Mouse (Mus musculus) embryonic facial prominence, embryonic 10.5 days (tissue): ENCODE measurements at regions not wholly inside any gene's neighbourhood (a gene's known extent, or its start where the extent isn't known, plus 50 kb on each side); places are given as distances from the start of the nearest gene placed in this dataset.

Experiments
- DNase-seq: peaks from one replicate; pipeline ENCODE4 v3.0.0-alpha.2; 2017; ENCODE audit warnings: low spot score
- H3K27ac ChIP-seq: fragments of 300-500 bp; sonication (generic); replicated peaks from 2 replicates; pipeline ENCODE4 v1.5.1; 2016; ENCODE audit warnings: mild to moderate bottlenecking
- H3K27me3 ChIP-seq: fragments of 300-500 bp; sonication (generic); replicated peaks from 2 replicates; pipeline ENCODE4 v1.6.1; 2016; ENCODE audit warnings: low read depth, mild to moderate bottlenecking; ENCODE audit not compliant: poor library complexity, severe bottlenecking
- H3K36me3 ChIP-seq: fragments of 300-500 bp; sonication (generic); replicated peaks from 2 replicates; pipeline ENCODE4 v1.6.1; 2016; ENCODE audit warnings: mild to moderate bottlenecking, moderate library complexity
- H3K4me1 ChIP-seq: fragments of 300-500 bp; sonication (generic); 2 replicates; pipeline ENCODE4 v1.6.1; 2016
- H3K4me3 ChIP-seq: fragments of 300-500 bp; sonication (generic); 2 replicates; pipeline ENCODE4 v1.5.1; 2016; ENCODE audit warnings: mild to moderate bottlenecking, moderate library complexity
- H3K9me3 ChIP-seq: fragments of 300-500 bp; sonication (generic); 2 replicates; pipeline ENCODE4 v1.6.1; 2016; ENCODE audit warnings: mild to moderate bottlenecking
- WGBS: fragments of 180-500 bp; shearing (Covaris S2); methylation state at CpG from one replicate; pipeline ENCODE4 v1.1.7; 2016; 5-methylcytosine and 5-hydroxymethylcytosine counted together

DNA sequence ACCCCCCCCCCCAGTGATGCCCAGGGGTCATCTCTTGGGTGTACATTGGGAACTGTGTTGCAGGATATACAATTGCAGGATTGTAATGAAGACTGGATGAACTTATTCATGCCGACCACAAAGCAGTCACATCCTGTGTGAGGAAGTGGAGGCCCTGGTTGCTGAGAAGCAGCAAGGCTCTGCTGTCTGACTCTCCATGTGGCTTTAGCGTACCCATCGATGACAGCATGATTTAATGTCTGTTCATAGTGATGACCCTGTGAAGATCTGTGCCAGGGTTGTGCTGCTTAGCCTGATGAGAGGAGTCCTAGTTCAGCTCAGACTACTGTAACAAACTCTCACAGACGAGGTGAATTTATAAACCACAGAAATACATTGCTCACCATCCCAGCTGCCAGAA is 159.7 kb downstream of the Katnal1 start:
- Histone ChIP-seq H3K27me3 (no peaks in the 10 kb centered on the region), H3K4me3 (no peak overlapping the region), H3K27ac (no peak overlapping the region), H3K9me3 (no peaks in the 10 kb centered on the region), H3K36me3 (no peaks in the 10 kb centered on the region), H3K4me1 (peaks cover 17% of the 10 kb centered on the region)
- 80% methylated on average over 4 of the region's 4 CpGs for WGBS
- no peak for DNase-seq

DNA sequence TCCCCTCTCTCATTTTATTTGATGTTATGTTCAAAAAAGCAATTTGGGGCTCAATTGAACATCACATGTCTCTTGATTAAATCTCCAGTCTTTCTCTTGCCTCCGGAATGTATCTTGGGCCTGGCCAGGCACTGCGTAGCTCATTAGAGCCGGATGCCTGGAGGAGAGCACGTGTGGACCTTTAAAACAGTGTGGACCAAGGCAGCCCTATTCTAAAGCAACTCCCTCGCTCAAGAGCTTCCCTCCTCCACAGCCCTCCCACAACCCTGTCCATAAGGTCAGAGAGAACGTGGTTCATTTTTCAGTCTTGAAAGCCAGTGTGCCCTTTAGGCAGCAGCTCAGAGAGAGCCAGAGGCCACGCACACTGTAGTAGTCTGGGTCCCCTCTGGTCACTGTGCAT is 160.8 kb downstream of the Katnal1 start:
- peaks cover 13% of the 10 kb centered on the region for H3K4me1 ChIP-seq
- WGBS = 74% methylated on average over 7 of the region's 7 CpGs
- H3K4me3 ChIP-seq = no peak overlapping the region
- H3K9me3 ChIP-seq = no peaks in the 10 kb centered on the region
- no peaks in the 10 kb centered on the region for H3K27me3 ChIP-seq
- no peaks in the 10 kb centered on the region for H3K36me3 ChIP-seq
- no peak for DNase-seq
- H3K27ac ChIP-seq = no peak overlapping the region; the same call in 1 of the 2 replicates

GRCm38 (mm10) chr5:148765993-148766392 is 163.1 kb downstream of the Katnal1 start:
- DNase-seq = no peak
- 96% methylated on average over 7 of the region's 7 CpGs for WGBS
- Histone ChIP-seq H3K4me3 (no peak overlapping the region), H3K27me3 (no peaks in the 10 kb centered on the region), H3K36me3 (no peaks in the 10 kb centered on the region), H3K27ac (no peak overlapping the region), H3K4me1 (peaks cover 12% of the 10 kb centered on the region), H3K9me3 (no peaks in the 10 kb centered on the region)

DNA sequence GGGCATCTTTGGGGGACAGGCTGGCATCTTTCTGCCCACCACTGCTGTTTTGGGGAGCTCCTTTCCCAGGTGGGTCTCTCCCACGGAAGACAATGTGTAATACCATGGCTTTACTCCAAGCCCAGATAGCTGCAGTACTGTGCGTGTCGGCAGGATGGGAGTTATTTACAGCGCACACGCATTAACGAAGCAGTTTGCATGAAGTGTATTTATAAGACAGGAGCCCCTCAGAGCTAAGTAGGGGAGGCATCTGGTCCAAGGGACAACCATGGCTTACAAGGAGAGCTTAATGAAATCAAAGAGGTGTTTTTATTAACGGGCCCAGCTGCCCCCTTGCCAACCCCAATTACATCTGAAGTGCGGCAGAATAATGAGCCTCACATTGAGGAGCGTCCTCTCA is 169.0 kb downstream of the Katnal1 start:
- peak overlapping the region; percentile 19; the same call in 1 of the 2 replicates for H3K27ac ChIP-seq
- 75% methylated on average over 9 of the region's 9 CpGs for WGBS
- no peak for DNase-seq

DNA sequence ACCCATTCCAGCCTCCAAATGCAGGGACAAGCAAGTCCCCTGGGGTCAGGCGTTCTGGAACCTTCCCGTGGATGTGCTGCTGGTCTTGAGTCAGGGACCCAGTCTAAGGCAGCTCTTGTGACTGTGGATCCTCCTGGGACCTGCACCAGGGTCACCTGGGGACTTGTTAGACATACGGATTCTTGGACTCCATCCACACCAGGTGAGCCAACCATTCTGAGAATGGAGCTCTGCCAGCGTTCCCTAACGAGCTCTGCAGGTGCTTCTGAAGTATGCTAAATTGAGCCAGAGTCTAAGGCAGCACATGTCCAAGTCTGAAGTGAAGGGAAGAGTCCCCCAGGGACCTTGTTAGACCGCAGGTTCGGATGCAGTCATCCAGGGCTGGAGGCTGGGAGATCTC is 170.3 kb downstream of the Katnal1 start:
- DNase-seq = no peak

More for the DNA sequence above, 169.0 kb downstream of the Katnal1 start:
- Histone ChIP-seq H3K27me3 (no peaks in the 10 kb centered on the region), H3K9me3 (peaks cover 5% of the 10 kb centered on the region; the same call in 1 of the 2 replicates), H3K4me1 (peaks cover 41% of the 10 kb centered on the region), H3K4me3 (no peak overlapping the region), H3K36me3 (no peaks in the 10 kb centered on the region)

GRCm38 (mm10) chr5:148757715-148758114 is 171.4 kb downstream of the Katnal1 start:
- peak overlapping the region; percentile 60; the same call in 1 of the 2 replicates for H3K27ac ChIP-seq
- peaks cover 5% of the 10 kb centered on the region; the same call in 1 of the 2 replicates for H3K9me3 ChIP-seq
- no peak overlapping the region for H3K4me3 ChIP-seq
- H3K36me3 ChIP-seq = no peaks in the 10 kb centered on the region
- DNase-seq = no peak
- peaks cover 45% of the 10 kb centered on the region for H3K4me1 ChIP-seq
- WGBS = 72% methylated on average over 5 of the region's 5 CpGs
- H3K27me3 ChIP-seq = no peaks in the 10 kb centered on the region

More for the DNA sequence above, 170.3 kb downstream of the Katnal1 start:
- no peak overlapping the region for H3K27ac ChIP-seq
- H3K36me3 ChIP-seq = no peaks in the 10 kb centered on the region
- no peak overlapping the region for H3K4me3 ChIP-seq
- peaks cover 45% of the 10 kb centered on the region for H3K4me1 ChIP-seq
- peaks cover 5% of the 10 kb centered on the region; the same call in 1 of the 2 replicates for H3K9me3 ChIP-seq
- H3K27me3 ChIP-seq = no peaks in the 10 kb centered on the region
- 79% methylated on average over 7 of the region's 7 CpGs for WGBS

DNA sequence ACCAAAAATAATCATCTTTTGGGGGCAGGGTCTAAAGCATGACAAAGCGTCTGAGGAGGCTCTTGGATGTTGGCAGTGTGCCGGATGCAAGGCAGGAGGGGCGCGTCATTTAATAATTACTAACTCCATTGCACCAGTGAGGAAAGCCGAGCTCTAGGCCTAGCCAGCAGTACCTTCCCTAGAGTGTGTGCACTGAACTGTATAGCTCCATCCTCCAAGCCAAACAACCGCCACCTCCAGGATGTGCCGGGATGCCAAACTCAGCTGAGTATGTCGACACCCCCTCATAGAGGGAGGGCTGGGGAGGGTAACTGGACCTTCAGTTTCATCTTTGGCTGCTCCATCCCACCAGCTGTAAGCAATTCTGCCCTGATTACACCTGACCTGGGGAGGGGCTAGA is 171.9 kb downstream of the Katnal1 start:
- 55% methylated on average over 8 of the region's 8 CpGs for WGBS
- DNase-seq = peak; percentile 66
- H3K27ac ChIP-seq = peak overlapping the region; percentile 27; the same call in 1 of the 2 replicates

DNA sequence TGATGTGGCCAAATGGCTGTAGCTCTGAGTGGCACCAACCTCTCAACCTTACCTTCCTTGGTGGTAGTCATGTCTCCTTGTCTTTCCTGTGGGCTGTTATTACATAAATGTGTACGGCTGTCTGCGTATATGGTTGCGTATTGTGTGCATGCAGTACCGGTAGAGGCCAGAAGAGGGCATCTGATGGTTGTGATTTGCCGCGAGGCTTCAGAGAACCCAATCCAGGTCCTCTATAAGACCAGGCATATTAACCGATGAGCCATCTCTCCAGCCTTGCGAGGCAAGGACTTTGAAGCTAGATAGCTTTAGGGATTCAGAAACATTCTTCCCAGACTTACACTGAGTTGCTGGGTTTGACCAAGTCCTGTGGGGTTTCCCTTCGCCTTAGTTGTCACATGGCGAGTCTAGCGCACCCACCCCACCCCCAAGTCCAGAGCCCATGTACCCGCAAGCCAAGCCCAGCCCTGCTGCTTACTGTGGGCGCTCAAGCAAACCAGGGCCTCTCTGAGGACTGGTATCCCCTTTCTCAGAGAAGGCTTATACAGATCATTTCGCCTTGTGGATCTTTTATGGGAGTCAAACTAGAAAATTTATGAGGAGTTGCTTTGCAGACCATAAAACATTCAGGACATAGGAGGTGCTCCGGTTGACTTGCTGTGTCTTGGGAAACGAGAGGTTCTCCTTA is 172.7 kb downstream of the Katnal1 start:
- H3K36me3 ChIP-seq = no peaks in the 10 kb centered on the region
- DNase-seq = peak; percentile 37
- no peaks in the 10 kb centered on the region for H3K27me3 ChIP-seq
- no peak overlapping the region for H3K4me3 ChIP-seq
- peak overlapping the region; percentile 27; the same call in 1 of the 2 replicates for H3K27ac ChIP-seq
- peaks cover 5% of the 10 kb centered on the region; the same call in 1 of the 2 replicates for H3K9me3 ChIP-seq
- H3K4me1 ChIP-seq = peaks cover 45% of the 10 kb centered on the region
- whole genome bisulfite sequencing = 86% methylated on average over 16 of the region's 16 CpGs

More for the DNA sequence above, 171.9 kb downstream of the Katnal1 start:
- peaks cover 5% of the 10 kb centered on the region; the same call in 1 of the 2 replicates for H3K9me3 ChIP-seq
- no peak overlapping the region for H3K4me3 ChIP-seq
- H3K27me3 ChIP-seq = no peaks in the 10 kb centered on the region
- peaks cover 45% of the 10 kb centered on the region for H3K4me1 ChIP-seq
- H3K36me3 ChIP-seq = no peaks in the 10 kb centered on the region

- H3K4me3 ChIP-seq = no peak overlapping the region
- H3K9me3 ChIP-seq = peaks cover 5% of the 10 kb centered on the region; the same call in 1 of the 2 replicates
- no peak overlapping the region for H3K27ac ChIP-seq
- H3K27me3 ChIP-seq = no peaks in the 10 kb centered on the region
- DNase-seq = no peak
- H3K36me3 ChIP-seq = no peaks in the 10 kb centered on the region
- WGBS = 92% methylated on average over 8 of the region's 8 CpGs
- peaks cover 45% of the 10 kb centered on the region for H3K4me1 ChIP-seq
Measured at GRCm38 (mm10) chr5:148755807-148756206, 173.3 kb downstream of the Katnal1 start.

- H3K4me3 ChIP-seq = no peak overlapping the region
- WGBS = 80% methylated on average over 10 of the region's 10 CpGs
- H3K36me3 ChIP-seq = no peaks in the 10 kb centered on the region
- peaks cover 5% of the 10 kb centered on the region; the same call in 1 of the 2 replicates for H3K9me3 ChIP-seq
- H3K4me1 ChIP-seq = peaks cover 39% of the 10 kb centered on the region
- peak overlapping the region; percentile 44 for H3K27ac ChIP-seq
- no peak for DNase-seq
- no peaks in the 10 kb centered on the region for H3K27me3 ChIP-seq
Measured at GRCm38 (mm10) chr5:148754896-148755295, 174.2 kb downstream of the Katnal1 start.

DNA sequence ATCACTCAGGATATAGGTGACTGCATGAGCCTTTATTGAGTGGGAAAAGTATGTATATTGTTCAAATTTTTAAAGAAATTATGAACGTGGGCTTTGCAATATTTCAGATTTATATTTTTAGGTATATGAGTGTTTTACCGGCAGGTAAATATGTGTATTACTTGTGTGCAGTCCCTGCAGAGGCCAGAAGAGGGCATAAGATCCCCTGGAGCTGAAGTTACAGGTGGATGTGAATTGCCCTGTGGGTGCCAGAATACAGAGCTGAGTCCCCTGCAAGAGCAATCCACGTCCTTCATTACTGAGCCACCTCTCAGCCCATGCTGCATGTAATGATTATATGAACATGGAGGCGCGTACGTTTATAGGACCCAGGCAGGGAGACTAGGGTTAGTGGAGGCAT is 174.8 kb downstream of the Katnal1 start:
- Histone ChIP-seq H3K27me3 (no peaks in the 10 kb centered on the region), H3K4me1 (peaks cover 33% of the 10 kb centered on the region), H3K9me3 (peaks cover 5% of the 10 kb centered on the region; the same call in 1 of the 2 replicates), H3K27ac (no peak overlapping the region), H3K4me3 (no peak overlapping the region), H3K36me3 (no peaks in the 10 kb centered on the region)
- DNase-seq = no peak
- WGBS = 93% methylated on average over 6 of the region's 6 CpGs

- H3K9me3 ChIP-seq = peaks cover 5% of the 10 kb centered on the region; the same call in 1 of the 2 replicates
- H3K4me3 ChIP-seq = no peak overlapping the region
- no peak overlapping the region for H3K27ac ChIP-seq
- WGBS = 82% methylated on average over 4 of the region's 4 CpGs
- peaks cover 24% of the 10 kb centered on the region for H3K4me1 ChIP-seq
- no peaks in the 10 kb centered on the region for H3K36me3 ChIP-seq
- H3K27me3 ChIP-seq = no peaks in the 10 kb centered on the region
- DNase-seq = no peak
Measured at GRCm38 (mm10) chr5:148753457-148753856, 175.7 kb downstream of the Katnal1 start.

GRCm38 (mm10) chr5:148751980-148752379 is 177.1 kb downstream of the Katnal1 start:
- no peak overlapping the region for H3K27ac ChIP-seq
- H3K4me1 ChIP-seq = peaks cover 11% of the 10 kb centered on the region
- no peaks in the 10 kb centered on the region for H3K27me3 ChIP-seq
- DNase-seq = no peak
- peaks cover 5% of the 10 kb centered on the region; the same call in 1 of the 2 replicates for H3K9me3 ChIP-seq
- H3K36me3 ChIP-seq = no peaks in the 10 kb centered on the region
- 93% methylated on average over 13 of the region's 13 CpGs for WGBS
- no peak overlapping the region for H3K4me3 ChIP-seq
